Comparison of ENCODE assay signal across 1 mouse cellular context in the genomic region with DNA sequence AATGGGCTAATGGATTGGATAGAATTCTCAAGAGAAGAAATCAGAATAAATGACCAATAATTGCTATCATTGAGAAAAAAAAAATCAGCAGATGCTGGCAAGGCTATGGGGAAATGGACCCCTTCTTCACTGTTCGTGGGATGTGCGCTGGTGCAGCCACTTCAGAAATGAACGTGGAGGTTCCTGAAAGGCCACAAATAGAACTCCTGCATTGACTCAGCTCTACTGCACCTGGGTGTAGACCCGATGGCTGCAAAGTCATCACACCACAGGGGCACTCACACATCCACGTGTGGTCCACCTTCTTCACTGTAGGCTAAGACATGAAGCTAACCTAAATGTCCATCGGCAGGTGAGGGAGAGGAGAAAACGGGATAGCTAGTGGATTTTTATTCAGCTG.
A peak's percentile ranks its signal among the peaks of the same experiment; 100 is the strongest.
TF ChIP-seq lines count a peak whose summit lies in the region.

No protein-coding gene starts in this region.

TF ChIP-seq in CH12.LX, 34 proteins besides CTCF, POLR2A, EP300 and RAD21 (continued from another document):
- TF ChIP-seq USF2 (conservative IDR thresholded peaks at IDR 0.05; ENCODE audit: low read depth, low read length): peak; percentile 34
- TF ChIP-seq JUN (IDR thresholded peaks at IDR 0.05; ENCODE audit: insufficient read depth, low read depth, low read length): peak; percentile 99
- peak; percentile 100 for TF ChIP-seq MEF2A (IDR thresholded peaks at IDR 0.05; ENCODE audit: borderline replicate concordance, low read depth, low read length)
- peak; percentile 99 for TF ChIP-seq ETS1 (conservative IDR thresholded peaks at IDR 0.05; ENCODE audit: low read depth, low read length)
- peak; percentile 77; the same call in 1 of the 2 replicates for TF ChIP-seq UBTF (IDR thresholded peaks at IDR 0.05; ENCODE audit: low read depth, low read length)
- peak; percentile 59 for TF ChIP-seq SMC3 (IDR thresholded peaks at IDR 0.05; ENCODE audit: low read depth, low read length)
- TF ChIP-seq MYC (IDR thresholded peaks at IDR 0.05; ENCODE audit: low read depth, low read length): peak; percentile 99
- peak; percentile 95 for TF ChIP-seq MAFK (IDR thresholded peaks at IDR 0.05; ENCODE audit: insufficient replicate concordance, low read length)
- TF ChIP-seq NRF1 (IDR thresholded peaks at IDR 0.05; ENCODE audit: low read depth, low read length): peak; percentile 56
- peak; percentile 99 for TF ChIP-seq ZNF384 (IDR thresholded peaks at IDR 0.05; ENCODE audit: low read depth, low read length)
- TF ChIP-seq POLR2AphosphoS2 (IDR thresholded peaks at IDR 0.05; ENCODE audit: low read depth, low read length): peak; percentile 62; the same call in 1 of the 2 replicates
- TF ChIP-seq MAZ (IDR thresholded peaks at IDR 0.05; ENCODE audit: low read depth, low read length): peak; percentile 97
